Mouse (Mus musculus) ES-CJ7 (cell line): Measurements from ENCODE around the gene Wdfy1.

Source experiments
- DNase-seq: peaks from one replicate; pipeline ENCODE4 v3.0.0; 2011; ENCODE audit warnings: low read depth, low spot score

Gene Wdfy1

DNA sequence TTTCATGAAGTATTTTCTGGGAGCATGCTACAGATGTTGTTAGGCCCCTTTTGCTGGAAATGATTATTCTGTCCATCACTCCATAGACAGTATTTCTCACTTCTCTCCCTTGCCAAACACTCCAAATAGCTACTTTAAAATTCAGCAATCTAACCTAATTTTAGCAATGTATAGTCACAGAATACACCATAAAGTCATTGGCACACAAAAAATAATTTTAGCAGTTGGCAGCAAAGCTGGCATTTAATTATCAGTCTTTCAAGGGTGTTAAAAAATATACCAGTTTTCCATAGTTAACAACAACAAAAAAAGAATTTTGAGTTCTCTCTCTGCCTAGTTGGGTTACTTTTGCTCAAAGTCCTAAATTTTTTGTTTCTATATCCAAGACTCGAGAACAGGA, 118.5 kb downstream of the Wdfy1 start:
- no peak for DNase-seq

DNA sequence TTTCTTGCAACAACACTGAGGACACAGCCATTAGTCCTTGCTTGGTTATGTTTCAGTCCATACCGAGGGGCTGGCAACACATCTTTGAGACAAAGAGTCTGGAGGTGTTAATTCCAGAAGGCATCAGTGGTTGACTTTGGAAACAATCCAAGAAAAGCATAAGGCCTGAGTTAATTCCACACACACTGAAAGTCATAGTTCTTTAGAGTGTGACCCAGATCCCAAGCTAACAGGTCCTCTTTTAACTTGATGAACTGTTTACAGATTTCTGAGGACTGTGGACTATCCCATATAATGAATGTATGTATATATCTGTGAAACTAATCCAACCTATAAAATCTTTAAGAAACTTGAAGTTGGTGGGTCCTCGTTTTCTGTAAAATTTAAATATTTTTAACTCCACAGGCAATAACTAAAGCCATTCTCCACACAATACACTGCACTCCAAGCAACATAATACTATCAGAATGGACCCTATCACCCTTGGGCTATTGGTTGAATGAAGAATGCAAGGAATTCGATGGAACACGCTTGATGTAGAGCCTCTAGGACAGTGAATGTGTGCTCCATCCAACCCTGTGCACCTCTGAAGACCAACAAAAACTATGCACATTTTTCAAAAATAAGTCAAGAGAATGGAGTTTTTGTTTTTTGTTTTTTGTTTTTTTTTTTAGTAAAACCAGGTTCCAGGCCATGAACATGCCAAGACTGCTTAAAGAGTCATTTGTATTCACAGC, 120.0 kb downstream of the Wdfy1 start:
- no peak for DNase-seq

DNA sequence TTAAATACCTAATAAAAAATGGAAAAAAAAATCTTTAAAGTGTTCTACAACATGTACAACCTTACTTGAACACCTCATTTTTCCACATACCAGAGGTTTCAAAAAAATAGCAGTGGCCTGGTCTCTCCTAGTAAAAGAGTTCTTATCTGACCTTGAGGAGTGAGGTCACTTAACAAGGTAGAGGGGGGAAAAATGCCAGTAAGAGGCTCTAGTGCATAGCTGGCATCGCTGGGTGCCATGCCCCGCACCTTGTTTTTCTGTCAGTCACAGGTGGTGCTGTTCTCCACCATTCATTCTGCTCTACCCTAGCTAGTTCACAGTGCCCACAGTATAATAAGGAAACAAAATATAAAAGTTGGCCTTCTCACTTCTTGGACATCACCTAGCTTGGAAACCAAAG, 121.0 kb downstream of the Wdfy1 start:
- DNase-seq = no peak
